Mouse (Mus musculus) ES-E14 (cell line): Measurements from ENCODE around the gene Prrt1.

Experiments used
- CHD2 ChIP-seq: IDR thresholded peaks from 2 replicates; pipeline ENCODE4 v1.6.1; 2014; ENCODE audit warnings: mild to moderate bottlenecking, low read depth, low read length, inconsistent platforms
- HCFC1 ChIP-seq: IDR thresholded peaks from 2 replicates; pipeline ENCODE4 v1.6.1; 2012; ENCODE audit warnings: low read length, inconsistent platforms, borderline replicate concordance; ENCODE audit not compliant: insufficient read depth
- MAFK ChIP-seq: IDR thresholded peaks from 2 replicates; pipeline ENCODE4 v1.6.1; 2014; ENCODE audit warnings: mild to moderate bottlenecking, low read depth, low read length, inconsistent platforms; ENCODE audit not compliant: insufficient read depth
- ZC3H11A ChIP-seq: IDR thresholded peaks from 2 replicates; pipeline ENCODE4 v1.6.1; 2012; ENCODE audit warnings: low read depth, mild to moderate bottlenecking, inconsistent platforms, low read length, borderline replicate concordance

DNA sequence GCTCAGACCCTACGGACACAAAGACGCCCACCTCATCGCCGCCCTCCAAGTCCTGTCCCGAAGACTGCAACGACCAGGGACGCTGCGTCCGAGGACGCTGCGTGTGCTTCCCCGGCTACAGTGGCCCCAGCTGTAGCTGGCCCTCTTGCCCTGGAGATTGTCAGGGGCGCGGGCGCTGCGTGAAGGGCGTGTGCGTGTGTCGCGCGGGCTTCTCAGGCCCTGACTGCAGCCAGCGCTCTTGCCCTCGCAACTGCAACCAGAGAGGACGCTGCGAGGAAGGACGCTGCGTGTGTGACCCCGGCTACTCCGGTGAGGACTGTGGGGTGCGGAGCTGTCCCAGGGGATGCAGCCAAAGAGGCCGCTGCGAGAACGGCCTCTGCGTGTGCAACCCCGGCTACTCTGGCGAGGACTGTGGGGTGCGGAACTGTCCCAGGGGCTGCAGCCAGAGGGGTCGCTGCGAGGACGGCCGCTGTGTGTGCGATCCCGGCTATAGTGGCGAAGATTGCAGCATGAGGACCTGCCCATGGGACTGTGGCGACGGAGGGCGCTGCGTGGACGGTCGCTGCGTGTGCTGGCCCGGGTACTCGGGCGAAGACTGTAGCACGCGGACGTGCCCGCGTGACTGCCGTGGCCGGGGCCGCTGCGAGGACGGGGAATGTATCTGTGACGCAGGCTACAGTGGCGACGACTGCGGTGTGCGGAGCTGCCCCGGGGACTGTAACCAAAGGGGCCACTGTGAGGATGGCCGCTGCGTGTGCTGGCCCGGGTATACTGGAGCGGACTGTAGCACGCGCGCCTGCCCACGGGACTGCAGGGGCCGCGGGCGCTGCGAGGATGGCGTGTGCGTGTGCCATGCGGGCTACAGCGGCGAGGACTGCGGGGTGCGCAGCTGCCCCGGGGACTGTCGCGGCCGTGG is 42.1 kb downstream of the Prrt1 start:
- no peak for TF ChIP-seq CHD2
- no peak for TF ChIP-seq ZC3H11A
- TF ChIP-seq HCFC1: no peak
- no peak for TF ChIP-seq MAFK
